Mouse (Mus musculus) ES-E14 (cell line): ENCODE results near the gene Rela. TPM values are rescaled to one million over a fixed set of nuclear protein-coding genes. Genes with fewer than 3 reads are reported as not detected.

Experiments used
- DNase-seq: peaks from one replicate; pipeline ENCODE4 v3.0.0-alpha.2; 2013; ENCODE audit warnings: low read depth, low spot score
- H3K27ac ChIP-seq: 2 replicates; pipeline ENCODE4 v1.5.1; 2012; ENCODE audit warnings: low read depth, mild to moderate bottlenecking, low read length, moderate library complexity, mixed read lengths; ENCODE audit not compliant: poor library complexity, insufficient read depth, severe bottlenecking
- H3K36me3 ChIP-seq: 2 replicates; pipeline ENCODE4 v1.6.1; 2012; ENCODE audit warnings: mild to moderate bottlenecking, low read length, moderate library complexity, mixed read lengths; ENCODE audit not compliant: control insufficient read depth, poor library complexity, insufficient read depth, severe bottlenecking
- H3K4me1 ChIP-seq, 2 experiments: fragments of 150-350 bp in 1 of 2; sonication (generic) in 1 of 2; 2 replicates each; pipeline ENCODE4 v1.6.1; 2012; ENCODE audit warnings: low read length in 2 of 2, mild to moderate bottlenecking in 1 of 2, mixed read lengths in 1 of 2; ENCODE audit not compliant: control insufficient read depth in 2 of 2, insufficient read depth in 2 of 2, poor library complexity in 1 of 2
- H3K4me3 ChIP-seq, 2 experiments: fragments of 150-350 bp in 1 of 2; sonication (generic) in 1 of 2; 2 replicates each; pipeline ENCODE4 v1.5.1; 2012; ENCODE audit warnings: low read length in 2 of 2, low read depth in 1 of 2, mild to moderate bottlenecking in 1 of 2, mixed read lengths in 1 of 2; ENCODE audit not compliant: insufficient read depth in 1 of 2, poor library complexity in 1 of 2, severe bottlenecking in 1 of 2
- H3K9ac ChIP-seq: 2 replicates; pipeline ENCODE4 v1.6.1; 2012; ENCODE audit warnings: low read depth, mild to moderate bottlenecking, low read length, mixed read lengths; ENCODE audit not compliant: poor library complexity, insufficient read depth, severe bottlenecking
- H3K9me3 ChIP-seq: fragments of 150-350 bp; sonication (generic); 2 replicates; pipeline ENCODE4 v1.6.1; 2012; ENCODE audit warnings: low read depth, mild to moderate bottlenecking, low read length; ENCODE audit not compliant: control insufficient read depth, insufficient read depth
- CHD2 ChIP-seq: IDR thresholded peaks from 2 replicates; pipeline ENCODE4 v1.6.1; 2014; ENCODE audit warnings: mild to moderate bottlenecking, low read depth, low read length, inconsistent platforms
- HCFC1 ChIP-seq: IDR thresholded peaks from 2 replicates; pipeline ENCODE4 v1.6.1; 2012; ENCODE audit warnings: low read length, inconsistent platforms, borderline replicate concordance; ENCODE audit not compliant: insufficient read depth
- MAFK ChIP-seq: IDR thresholded peaks from 2 replicates; pipeline ENCODE4 v1.6.1; 2014; ENCODE audit warnings: mild to moderate bottlenecking, low read depth, low read length, inconsistent platforms; ENCODE audit not compliant: insufficient read depth
- ZC3H11A ChIP-seq: IDR thresholded peaks from 2 replicates; pipeline ENCODE4 v1.6.1; 2012; ENCODE audit warnings: low read depth, mild to moderate bottlenecking, inconsistent platforms, low read length, borderline replicate concordance
- ZNF384 ChIP-seq: IDR thresholded peaks from 2 replicates; pipeline ENCODE4 v1.6.1; 2012; ENCODE audit warnings: low read depth, low read length, inconsistent platforms
- in situ Hi-C, 2 experiments: fragments of 600-800 bp; cut with MboI; formaldehyde crosslinking; loops; one replicate each; pipeline ENCODE4 v1.15.1; 2025; ENCODE audit warnings: low sequenced_read_pairs in 2 of 2, inconsistent platforms in 1 of 2; ENCODE audit not compliant: unreplicated experiment in 2 of 2
- total RNA-seq: library from RNA; depleted of rRNA; stranded (reverse); fragments of 300-350 nt; gene quantifications from 2 replicates; pipeline ENCODE4 v1.2.3, GENCODE M21; 2012

Gene Rela
- total RNA-seq, 1 experiment = 12.1 TPM

- H3K36me3 ChIP-seq = peaks cover 15% of the 10 kb centered on the region
- H3K4me1 ChIP-seq = peaks cover 4 to 16% of the 10 kb centered on the region in 2 experiments; a peak in 2 of 4 replicates
- in situ Hi-C loops = no loop called here
- H3K4me3 ChIP-seq = peak overlapping the region; percentile 81 to 90
- no peaks in the 10 kb centered on the region for H3K9me3 ChIP-seq
- H3K9ac ChIP-seq = peak overlapping the region; percentile 67
- TF ChIP-seq CHD2 (no peak), MAFK (no peak), ZC3H11A (no peak), ZNF384 (no peak), HCFC1 (no peak)
- no peak overlapping the region for H3K27ac ChIP-seq
- DNase-seq = no peak
Observed at GRCm38 (mm10) chr19:5690343-5690735, 53.1 kb downstream of the Rela start.

DNA sequence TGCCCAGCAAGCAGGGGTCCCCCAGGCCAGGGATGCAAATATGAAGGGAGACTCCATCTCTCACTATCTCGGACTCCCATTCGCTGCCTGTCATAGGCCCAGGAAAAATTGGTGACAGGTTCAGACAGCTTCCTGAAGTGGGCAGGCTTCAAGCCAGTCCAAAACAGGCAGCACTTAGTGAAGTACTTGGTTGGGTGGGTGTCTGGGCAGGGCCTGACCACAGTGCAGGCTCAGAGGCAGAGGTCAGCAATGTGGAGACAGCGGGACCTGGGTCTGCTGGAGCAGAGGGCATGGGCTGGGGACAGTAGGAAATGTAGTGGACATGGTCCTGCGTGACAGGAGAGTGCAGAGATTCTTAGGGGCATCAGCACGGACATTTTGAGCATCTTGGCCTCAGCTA lies 54.3 kb downstream of the Rela start:
- TF ChIP-seq HCFC1 = no peak
- Histone ChIP-seq H3K27ac (no peak overlapping the region), H3K36me3 (peaks cover 4% of the 10 kb centered on the region; the same call in 1 of the 2 replicates), H3K9me3 (no peaks in the 10 kb centered on the region), H3K4me3 (no peak overlapping the region), H3K9ac (no peak overlapping the region), H3K4me1 (peaks cover 4 to 17% of the 10 kb centered on the region in 2 experiments; a peak in 2 of 4 replicates)
- in situ Hi-C loops = no loop called here
- DNase-seq = no peak

DNA sequence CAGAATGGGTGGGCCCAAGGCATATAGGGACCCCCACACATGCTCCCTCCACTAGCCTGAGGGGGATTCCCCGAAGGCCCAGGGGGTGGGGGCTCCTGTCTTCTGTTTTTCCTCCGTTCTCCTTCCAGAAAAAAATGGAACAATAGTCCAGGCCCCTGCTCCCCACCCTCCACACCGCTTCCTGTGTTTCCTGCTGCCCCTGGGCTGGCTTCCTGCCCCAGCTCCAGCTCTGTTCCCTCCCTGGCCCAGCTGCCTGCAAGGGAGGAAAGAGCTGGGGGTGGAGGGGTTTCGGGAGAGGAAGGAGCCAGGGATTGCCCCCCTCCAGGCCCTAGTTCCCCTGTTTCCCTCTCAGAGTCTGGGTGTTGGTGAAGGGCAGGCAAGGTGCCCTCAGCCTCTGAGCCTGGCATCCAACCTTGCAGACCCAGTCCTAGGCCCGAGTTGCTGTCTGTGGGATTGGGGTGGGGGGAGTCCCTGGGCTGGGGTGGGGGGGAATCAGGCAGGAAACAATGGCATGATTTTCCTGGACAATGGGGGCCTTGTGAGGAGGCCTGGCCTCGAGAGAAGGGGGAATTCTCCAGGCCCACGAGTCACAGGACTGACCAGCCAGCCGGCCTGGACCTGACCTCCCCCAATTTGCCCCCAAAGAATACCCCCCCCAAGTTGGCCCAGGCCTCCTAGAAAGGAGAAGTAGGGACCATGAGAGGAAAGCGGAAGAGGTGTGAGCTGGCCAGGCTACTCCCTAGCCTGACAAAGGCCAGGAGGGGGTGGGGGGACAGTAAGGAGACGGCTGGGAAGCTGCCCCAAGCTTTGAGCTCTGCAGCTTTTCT lies 55.0 kb downstream of the Rela start:
- H3K9ac ChIP-seq = no peak overlapping the region

GRCm38 (mm10) chr19:5692913-5693396 lies 55.7 kb downstream of the Rela start:
- DNase-seq = no peak
- Histone ChIP-seq H3K4me3 (no peak overlapping the region), H3K9me3 (no peaks in the 10 kb centered on the region), H3K4me1 (peaks cover 0 to 12% of the 10 kb centered on the region in 2 experiments; a peak in 1 of 4 replicates), H3K36me3 (peaks cover 4% of the 10 kb centered on the region; the same call in 1 of the 2 replicates), H3K27ac (no peak overlapping the region), H3K9ac (no peak overlapping the region)
- in situ Hi-C loops = no loop called here
- TF ChIP-seq ZC3H11A (no peak), MAFK (no peak), ZNF384 (no peak), CHD2 (no peak), HCFC1 (no peak)

More for the DNA sequence above, 55.0 kb downstream of the Rela start:
- Histone ChIP-seq H3K4me1 (peaks cover 4 to 16% of the 10 kb centered on the region in 2 experiments; a peak in 2 of 4 replicates), H3K27ac (no peak overlapping the region), H3K4me3 (no peak overlapping the region), H3K36me3 (peaks cover 4% of the 10 kb centered on the region; the same call in 1 of the 2 replicates), H3K9me3 (no peaks in the 10 kb centered on the region)
- DNase-seq = no peak
- in situ Hi-C loops = no loop called here
- TF ChIP-seq CHD2 (no peak), HCFC1 (no peak), MAFK (no peak), ZNF384 (no peak), ZC3H11A (no peak)
